Mouse (Mus musculus) urinary bladder, postnatal 25 days (tissue): ENCODE measurements around the gene March7.

Experiments
- DNase-seq: peaks from one replicate; pipeline ENCODE4 v3.0.0; 2022; ENCODE audit warnings: low spot score

March7 gene

DNA sequence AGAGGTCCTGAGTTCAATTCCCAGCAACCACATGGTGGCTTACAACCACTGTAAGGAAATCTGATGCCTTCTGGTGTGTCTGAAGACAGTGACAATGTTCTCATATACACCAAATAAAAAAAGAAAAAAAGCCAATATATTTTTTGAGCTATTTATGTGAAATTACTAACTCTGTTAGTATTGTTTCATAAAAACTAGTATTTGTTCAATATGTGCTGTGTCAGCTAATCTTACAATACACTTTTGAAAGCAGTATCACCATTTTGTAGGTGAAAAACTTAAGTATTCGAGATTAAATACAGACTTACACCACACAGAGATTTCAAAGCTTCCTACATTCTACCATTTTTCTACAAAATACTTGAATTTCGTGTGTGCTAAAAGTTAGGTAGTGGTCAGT is 5.0 kb downstream of the March7 start:
- no peak for DNase-seq

DNA sequence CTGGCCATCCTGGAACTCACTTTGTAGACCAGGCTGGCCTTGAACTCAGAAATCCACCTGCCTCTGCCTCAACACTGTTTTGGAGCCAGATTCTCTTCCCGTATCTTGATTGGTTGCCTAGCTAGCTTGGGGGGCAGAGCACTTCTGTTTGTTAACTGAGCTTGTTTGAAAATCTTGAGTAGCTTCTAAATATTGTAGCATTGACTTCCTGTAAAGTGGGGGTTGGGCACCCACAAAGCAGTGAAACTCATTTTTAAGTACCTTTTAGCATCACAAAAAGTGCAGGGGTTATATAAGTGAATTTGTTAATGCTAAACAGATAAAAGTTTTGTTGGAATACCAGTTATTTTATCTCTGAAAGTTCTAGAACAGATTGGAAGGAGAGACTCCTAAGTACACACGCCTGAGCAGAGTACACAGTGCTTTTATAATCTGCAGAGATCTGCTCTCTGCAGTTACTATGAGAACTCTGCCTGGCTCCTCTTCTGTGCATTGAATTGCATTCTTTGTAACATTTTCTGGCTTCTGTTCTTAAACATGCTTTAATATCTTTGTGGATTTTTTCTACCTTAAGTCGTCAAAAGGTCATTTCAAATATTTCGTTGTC is 7.0 kb downstream of the March7 start:
- no peak for DNase-seq

DNA sequence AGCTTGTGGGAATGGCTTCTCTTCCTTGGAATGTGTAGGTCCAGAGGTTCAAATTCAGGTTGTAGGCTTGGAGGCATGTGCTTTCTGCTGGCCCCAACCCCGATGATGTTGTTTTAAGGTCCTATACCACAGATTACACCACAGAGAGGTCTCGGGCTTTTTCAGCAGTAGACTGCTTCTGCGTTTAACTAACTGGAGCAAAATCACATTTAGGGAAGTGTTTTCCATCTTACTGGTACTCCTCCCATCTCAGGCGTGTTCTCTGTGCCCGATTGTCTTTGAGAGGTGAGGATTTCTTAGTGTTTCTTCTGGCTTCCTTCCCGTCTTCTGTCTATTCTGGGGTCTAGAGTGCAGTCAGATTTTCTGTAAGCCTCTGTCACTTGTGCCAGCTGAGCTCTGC is 7.9 kb downstream of the March7 start:
- DNase-seq: no peak

DNA sequence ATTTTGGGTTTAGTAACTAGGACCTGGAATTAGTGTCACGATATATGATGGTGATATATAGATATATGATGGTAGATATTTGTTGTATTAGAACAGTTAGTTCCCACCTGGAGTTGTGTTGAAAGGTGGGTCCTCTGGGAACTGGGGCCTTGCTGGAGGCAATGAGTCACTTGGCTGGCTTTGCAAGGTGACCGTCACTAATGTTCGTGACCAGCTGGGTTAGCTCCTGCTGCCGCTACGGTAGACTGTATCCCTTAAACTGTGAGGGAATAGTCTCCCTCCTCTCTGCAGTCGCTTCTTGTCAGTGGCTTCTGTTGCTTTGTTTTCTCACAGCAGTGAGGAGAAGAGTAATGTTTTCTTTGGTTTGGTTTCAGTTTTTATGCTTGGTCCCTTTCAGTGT is 11.5 kb downstream of the March7 start:
- DNase-seq: no peak

DNA sequence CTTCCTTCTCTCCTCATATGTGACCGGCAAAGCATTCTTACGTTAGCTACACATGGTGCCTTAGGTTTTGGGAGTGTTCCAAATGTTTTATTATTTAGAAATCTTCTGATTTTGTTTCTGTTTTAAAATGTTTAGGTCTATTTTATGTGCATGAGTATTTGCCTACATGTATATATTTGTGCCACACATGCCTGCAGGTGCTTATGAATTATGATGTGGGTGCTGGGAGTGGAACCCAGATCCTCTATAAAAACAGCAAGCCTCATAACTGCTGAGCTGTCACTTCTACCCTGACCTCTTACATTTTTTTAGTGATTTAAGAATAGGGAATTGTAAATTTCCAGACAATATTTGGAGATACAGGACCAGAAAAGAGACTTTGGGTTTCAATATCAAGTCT is 12.3 kb downstream of the March7 start:
- DNase-seq: no peak

DNA sequence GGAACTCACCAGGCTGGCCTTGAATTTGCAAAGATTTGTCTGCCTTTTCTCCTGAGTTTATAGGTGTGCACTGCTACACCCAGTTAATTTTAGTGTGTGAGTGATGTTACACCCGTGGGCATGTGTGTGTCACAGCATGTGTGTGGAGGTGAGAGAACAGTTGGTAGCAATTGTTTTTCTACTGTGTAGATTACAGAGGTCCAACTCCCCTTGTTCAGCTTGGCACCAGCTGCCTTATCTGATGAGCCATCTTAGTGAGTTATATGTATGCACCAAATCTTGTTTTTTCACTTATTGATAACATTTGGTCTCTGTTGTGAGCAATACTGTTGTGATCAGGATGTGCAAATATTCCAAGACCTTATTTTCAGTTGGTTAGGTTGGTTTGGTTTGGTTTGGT is 13.8 kb downstream of the March7 start:
- no peak for DNase-seq

DNA sequence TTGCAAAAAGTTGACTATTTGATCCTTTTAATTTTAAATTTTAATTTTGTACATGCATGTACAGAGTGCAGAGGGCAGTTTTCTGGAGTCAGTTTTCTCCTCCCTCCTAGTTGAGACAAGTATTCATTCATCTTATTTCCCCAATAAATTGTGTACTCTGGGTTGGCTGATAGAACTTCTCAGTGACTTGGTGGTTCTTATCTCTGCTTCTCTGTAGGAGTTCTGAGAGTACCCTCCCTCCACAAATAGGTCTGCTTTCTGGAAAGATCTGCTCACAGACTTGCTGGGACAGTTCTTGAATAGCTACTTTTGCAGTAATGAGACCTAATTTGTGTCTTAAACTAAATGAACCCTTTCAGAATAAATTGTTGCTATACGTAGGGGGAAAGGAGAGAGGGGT is 18.8 kb downstream of the March7 start:
- DNase-seq: no peak

DNA sequence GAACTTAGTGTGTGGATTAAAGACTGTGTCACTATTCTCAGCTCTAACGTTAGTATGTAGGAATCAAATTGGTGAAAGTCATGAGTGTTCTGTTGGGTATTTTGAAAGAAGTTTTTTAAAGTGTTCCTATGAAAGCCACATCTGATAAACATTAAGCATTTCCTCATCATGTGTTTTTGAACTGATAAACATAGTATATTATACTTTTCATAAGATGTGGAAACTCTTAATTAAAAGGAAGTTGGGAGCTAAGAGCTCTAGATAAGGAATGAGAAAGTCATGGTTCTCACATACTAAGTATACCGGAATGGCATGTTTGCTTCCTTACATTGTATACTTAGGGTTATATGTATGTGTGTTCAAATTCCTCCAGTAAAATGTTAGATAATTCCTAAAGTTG is 20.7 kb downstream of the March7 start:
- DNase-seq: no peak

DNA sequence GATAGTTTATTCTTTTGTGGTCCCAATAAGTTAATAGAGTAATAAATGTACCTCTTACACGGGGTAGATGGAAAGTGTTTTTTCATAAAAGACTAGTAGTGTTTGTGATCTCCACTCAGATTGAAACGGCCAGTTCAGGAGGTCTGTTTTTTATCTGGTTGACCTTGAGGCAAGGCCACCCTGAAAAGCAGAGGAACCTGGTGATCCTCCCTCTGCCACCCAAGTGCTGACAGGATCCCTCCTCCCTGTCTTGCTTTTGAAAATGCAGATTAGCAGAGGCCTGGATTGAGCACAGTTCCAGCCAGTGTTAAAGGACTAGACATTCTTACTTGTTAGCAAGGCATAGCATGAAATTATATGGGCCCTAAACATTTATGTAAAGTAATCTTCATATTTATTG is 23.5 kb downstream of the March7 start:
- DNase-seq: no peak

DNA sequence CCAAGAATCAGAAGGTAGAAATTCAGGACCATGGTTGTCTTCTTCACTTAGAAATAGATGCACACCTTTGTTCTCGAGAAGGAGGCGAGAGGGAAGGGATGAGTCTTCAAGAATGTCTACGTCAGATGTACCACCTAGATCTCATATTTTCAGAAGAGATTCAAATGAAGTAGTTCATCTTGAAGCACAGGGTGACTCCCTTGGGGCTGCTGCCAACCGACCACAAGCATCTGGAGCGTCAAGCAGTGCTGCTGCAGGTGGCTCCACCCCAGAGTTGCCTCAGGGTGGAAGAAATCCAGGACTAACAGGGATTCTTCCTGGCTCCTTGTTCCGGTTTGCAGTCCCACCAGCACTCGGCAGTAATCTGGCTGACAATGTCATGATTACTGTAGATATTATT is 24.8 kb downstream of the March7 start:
- no peak for DNase-seq

DNA sequence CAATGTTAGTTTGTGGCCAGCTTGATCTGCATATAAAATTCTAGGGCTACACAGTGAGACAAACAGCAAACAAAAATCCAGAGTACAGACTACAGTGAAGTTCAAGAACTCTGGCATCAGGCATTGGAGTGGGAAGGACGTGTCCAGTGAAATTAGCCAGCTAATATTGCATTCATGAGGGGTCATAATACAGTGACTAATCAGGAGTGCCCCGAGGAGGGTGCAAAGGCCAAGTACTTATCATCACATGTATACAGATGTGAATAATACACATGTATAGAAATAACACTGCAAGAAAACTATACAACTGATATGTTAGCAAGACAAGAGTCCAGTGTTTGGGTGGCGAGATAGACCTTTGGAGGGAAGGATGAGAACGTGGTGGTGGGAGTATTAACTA is 43.1 kb downstream of the March7 start:
- DNase-seq: no peak

DNA sequence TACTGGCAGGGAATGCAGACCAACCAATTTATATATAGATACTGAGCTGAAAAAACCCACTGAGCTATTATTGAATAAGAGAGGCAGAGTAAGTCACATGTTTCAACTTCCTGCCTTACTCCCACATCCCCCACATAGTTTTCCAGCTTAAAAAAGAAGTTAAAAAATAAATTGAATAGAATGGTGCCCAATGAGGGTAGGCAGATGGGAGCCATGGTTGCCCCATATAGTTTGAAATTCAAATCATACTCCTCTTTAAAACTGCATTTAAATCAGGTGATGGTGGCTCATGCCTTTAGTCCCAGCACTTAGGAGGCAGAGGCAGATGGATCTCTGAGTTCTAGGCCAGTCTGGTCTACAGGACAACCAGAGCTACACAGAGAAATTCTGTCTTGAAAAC is 43.8 kb downstream of the March7 start:
- DNase-seq: no peak

DNA sequence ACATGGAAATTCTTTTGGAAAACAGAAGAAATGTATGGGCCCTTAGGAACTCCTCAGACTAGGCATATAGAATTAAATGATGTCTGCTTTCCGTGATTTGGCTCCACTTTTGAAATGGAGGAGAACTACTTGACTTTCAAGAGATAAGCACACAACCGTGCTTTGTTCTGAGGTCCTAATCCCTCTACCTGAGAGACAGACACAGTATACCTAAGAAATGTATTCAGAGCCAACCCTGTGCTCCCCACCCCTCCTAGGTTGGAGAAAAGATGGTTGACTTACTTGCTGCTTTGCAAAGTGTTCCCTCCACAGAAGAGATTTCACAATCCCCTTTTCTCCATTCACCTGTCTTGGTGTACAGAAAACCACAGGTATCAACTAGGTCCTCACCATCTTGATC is 47.1 kb downstream of the March7 start:
- no peak for DNase-seq

DNA sequence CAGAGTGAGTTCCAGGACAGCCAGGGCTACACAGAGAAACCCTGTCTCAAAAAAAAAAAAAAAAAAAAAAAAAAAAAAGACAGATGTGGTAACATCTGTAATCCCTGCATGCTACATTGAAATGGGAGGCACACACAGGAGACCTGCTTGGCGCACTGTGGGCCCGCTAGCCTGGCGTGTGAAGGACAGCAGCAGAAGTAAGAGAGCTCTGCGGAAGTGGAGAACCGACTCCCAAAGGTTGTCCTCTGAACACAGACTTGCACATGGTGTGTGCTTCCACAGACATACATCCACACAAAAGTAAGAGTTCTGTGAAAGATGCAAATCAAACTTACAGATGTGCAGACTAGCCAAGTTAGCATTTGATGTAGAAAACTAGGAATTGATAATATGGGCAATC is 49.5 kb downstream of the March7 start:
- no peak for DNase-seq

DNA sequence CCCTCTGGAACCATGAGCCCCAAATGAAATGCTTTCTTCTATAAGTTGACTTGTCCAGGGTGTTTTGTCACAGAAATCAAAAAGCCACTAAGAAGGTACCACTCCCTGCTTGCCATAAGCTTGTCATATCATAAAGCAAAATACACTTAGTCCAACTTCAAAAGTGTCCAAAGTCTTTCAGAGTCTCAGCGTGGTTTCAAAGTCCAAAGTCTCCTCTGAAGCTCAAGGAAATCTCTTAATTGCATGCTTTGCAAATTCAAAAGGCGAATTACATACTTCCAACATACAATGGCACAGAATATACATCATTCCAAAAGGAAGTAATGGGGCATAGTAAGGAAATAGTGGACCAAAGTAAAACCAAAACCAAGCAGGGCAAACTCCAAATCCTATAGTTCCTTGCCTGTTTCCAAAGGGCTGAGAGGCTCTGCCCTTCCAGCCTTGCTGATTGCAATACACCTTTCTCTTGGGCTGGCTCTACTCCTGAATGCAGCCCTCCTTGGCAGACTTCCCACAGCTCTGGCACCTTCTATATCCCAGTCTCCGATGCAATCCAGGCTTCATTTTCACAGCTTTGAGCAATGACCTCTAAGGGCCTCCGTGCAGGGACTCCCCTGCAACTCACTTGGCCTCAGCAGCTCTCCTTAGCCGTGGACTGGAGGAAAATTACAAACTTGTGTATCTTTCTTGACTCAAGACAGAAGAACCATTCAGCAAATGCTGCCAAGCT is 51.1 kb downstream of the March7 start:
- no peak for DNase-seq

DNA sequence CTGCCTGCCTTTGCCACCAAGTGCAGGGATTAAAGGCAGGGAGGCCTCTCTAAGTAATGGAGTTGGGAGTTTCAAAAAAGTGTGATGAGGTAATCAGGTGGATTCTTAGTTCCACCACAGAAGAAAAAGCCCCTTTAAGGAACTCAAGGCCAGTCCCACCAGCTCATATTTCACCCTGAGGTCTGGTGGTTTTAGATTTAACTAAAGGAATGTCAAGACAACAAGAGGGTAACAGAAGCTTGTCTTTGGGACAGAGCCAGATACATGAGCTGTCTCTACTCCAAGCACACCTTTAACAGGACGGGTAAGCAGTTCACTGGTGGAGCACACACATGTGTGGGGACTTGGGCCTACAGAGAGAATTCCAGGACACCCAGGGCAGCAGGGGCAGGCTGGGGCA is 57.9 kb downstream of the March7 start:
- DNase-seq: no peak

DNA sequence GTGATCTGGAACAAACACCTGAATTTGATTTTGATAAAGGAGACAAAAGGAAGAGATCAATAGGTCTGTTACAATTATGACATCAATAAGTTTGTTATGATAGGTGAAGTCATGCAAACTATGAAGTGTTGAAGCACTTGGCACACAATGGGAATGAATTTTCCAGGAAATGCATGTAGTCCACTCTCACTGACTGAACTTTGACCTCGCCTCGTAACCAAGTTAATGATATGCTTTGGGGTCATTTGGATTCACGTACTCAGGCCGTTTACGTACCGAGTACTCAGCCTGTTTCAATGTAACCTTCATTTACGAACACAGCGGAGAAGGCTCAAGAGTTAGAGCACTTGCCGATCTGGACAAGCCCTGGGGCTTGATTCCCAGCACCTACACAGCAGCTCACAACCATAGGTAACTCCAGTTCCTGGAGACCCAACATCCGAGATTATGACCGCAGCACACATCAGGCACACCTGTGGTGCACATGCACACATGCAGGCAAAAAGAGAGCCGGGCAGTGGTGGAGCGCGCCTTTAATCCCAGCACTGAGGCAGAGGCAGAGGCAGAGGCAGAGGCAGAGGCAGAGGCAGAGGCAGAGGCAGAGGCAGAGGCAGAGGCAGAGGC is 60.3 kb downstream of the March7 start:
- no peak for DNase-seq

DNA sequence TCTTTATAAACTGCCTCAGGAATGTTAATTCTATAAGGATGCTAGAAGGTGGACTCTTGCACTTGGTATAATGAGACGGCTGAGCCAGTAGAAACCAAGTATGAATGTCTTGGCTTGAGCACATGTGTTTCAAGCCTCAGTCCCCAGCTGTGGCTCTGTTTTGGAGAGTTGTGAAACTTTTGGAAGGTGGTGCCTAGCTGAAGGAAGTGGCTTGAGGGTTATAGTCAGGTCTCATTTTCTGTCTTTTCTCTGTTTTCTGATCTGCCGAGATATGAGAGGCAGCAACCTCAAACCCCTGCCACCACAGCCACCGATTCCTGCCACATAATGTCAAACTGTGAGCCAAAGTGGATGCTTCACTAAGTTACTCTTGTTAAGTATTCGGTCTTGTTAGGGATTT is 68.9 kb downstream of the March7 start:
- no peak for DNase-seq

DNA sequence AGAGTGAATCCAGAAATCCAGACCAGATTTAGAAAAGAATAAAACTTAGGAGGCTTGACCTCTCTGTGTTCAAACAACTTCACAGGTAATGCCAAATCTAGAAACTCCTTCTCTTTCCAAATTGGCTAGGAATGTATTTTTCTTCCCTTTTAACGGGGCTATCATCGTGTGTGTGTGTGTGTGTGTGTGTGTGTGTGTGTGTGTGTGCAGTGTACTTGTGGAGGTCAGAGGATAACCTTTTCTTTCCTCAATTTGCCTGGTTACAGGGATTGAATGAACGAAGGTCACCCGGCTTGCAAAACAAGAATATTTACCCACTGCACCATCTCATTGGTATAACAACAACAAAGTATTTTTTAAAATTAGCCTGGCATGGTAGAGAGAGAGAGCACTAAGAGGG is 72.9 kb downstream of the March7 start:
- no peak for DNase-seq

DNA sequence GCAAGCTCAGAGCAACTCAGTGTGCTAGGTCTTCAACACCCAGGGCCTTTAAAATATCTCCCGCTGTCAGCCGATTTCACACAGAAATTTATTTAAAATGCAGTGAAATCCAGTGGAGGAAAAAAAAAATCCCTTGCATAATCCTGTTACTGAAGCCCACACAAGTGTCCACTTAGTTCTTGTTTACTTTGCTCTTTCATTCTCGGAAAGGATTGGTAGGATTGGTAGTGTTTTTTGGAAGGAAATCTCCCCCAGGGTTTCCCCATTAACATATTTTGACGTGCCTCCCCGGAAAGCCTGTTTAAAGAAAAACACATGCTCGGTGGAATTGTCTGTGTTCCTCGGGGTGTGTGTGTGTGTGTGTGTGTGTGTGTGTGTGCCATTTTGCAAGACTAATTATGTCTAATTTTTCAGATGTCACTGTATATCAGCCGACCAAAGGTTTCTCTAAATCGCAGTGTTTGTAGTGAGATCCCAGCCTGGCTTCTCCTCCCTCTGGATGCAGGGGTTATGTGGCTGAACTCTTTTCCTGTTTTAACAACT is 73.6 kb downstream of the March7 start:
- no peak for DNase-seq

DNA sequence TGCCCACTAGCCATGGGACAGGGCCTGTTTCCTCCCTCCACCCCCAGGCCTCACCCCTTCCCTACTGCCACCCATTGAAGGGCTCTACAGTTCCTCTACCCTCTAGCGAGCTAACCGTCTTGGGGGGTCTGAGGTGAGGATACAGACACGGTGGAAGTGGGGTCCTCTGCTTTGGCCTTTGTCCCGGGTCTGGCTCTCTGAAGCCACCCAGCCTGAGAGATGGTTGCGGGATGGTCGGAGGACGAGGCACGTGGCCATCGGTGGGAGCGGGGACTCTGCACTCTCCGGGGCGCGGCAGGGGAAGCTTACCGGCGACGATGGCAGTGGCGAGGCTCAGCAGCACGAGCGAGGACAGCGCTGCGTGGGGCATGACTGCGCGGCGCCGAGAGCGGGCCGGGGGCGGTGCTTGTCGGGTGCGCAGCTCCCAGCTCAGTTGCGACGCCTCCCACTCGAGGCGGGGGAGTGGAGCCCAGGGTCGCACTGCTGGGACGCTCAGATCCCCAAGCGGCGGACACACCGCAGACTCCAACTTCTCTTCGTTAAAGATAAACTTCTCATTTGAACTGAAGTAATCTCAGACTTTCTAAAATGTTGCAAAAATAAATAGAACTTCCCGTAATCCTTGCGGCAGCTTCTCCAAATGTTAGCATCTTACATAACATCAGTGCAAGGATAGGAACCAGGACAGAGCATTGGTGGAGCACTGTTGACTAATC is 74.2 kb downstream of the March7 start:
- DNase-seq: peak; percentile 55

DNA sequence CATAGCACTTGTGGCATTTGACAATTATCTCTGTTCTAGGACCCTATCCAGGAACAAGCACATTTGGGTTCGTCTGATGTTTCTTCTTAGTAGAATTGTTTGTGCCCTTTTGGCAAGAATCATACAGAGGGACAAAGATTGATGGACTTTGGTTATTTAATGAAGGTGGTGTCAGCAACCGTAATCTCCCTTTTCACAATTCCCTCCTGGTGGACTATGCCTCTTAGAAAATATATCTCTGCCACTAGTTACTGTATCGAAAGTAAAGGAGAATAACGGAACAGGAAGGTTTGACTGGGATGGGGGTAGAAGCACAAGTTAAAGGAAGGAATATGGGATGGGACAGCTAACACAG is 74.8 kb downstream of the March7 start, which contains the start of gene Cd302:
Cd302 (minus strand) TSS at position 22 of the 355 bp plus-strand sequence.
- DNase-seq: no peak

DNA sequence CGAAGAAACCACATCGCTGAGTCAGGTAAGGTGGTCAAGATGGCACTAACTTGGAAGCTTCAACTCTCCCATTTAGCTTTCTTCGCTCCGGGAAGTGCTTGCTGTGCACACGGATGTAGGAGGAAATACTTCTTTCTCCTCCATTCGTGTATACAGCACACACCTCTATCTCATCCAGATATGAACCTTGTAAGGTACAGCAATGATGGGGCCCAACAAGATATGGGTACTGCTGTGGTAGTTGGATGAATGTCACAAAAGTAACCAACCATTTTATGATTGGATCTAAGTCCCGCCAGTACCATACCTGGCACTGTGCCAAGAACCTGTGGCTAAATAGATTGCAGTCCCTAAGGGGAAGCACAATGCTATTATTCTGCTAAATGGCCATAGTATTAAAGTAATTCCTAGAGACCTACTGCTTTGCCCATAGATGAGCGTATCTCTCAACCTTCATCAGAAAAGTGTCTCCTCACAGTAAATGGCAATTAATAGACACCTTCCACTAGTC is 75.5 kb downstream of the March7 start:
- no peak for DNase-seq
